In the genomic region with DNA sequence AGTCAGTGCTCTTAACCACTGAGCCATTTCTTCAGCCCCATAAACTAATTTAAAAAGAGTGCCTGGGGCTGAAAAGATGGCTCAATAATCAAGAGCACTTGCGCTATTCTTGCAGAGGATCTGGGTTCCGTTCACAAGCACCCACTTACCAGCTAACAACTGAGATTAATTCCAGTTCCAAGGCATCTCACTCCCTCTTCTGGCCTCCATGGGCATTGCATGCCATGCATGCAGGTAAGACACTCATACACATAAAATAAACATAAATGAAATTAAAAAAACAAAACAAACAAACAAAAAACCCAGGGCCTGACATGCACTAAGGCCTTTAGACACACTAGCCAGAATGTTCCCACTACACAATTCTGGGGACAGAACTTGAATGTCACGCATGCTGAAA, we compare ENCODE assay signal across 16 mouse cellular contexts. TPM values are rescaled to one million over a fixed set of nuclear protein-coding genes. Genes with fewer than 3 reads are reported as not detected.
DNase-seq lines count a peak whose midpoint lies in the region; ATAC-seq and TF ChIP-seq lines count a peak whose summit lies in the region.
"Had no signal": no experiment of that assay in that cellular context is flagged by ENCODE, and none has a peak within 500 bp of the region (broad histone marks: within the 10 kb centered on the region; RNA-seq: fewer than 3 reads in every experiment).

No protein-coding gene starts in this region.

- H3K4me1 ChIP-seq in kidney, postnatal 0 days (replicated peaks; ENCODE audit: insufficient read depth, low read length), result peaks cover 14% of the 10 kb centered on the region
- peaks cover 32% of the 10 kb centered on the region for H3K4me1 ChIP-seq in kidney, embryonic 15.5 days

- H3K27me3 ChIP-seq in kidney, postnatal 0 days (ENCODE audit: insufficient read depth, low read length), result no peaks in the 10 kb centered on the region
- H3K27me3 ChIP-seq in kidney, embryonic 15.5 days, result no peaks in the 10 kb centered on the region
- H3K27me3 ChIP-seq: lung, embryonic 15.5 days; neural tube, embryonic 15.5 days; Patski had no signal

- no peaks in the 10 kb centered on the region for H3K36me3 ChIP-seq in kidney, postnatal 0 days (ENCODE audit: insufficient read depth, low read length)
- H3K36me3 ChIP-seq in kidney, embryonic 15.5 days, result no peaks in the 10 kb centered on the region
- H3K36me3 ChIP-seq: embryonic facial prominence, embryonic 10.5 days; lung, embryonic 15.5 days; neural tube, embryonic 15.5 days had no signal

- no peak overlapping the region for H3K9ac ChIP-seq in kidney, postnatal 0 days (ENCODE audit: low read depth, low read length)
- no peak overlapping the region for H3K9ac ChIP-seq in kidney, embryonic 15.5 days
- H3K9ac ChIP-seq: lung, embryonic 15.5 days; neural tube, embryonic 15.5 days had no signal

- H3K4me2 ChIP-seq in kidney, postnatal 0 days (ENCODE audit: low read length), result no peak overlapping the region
- H3K4me2 ChIP-seq in kidney, embryonic 15.5 days, result no peak overlapping the region
- H3K4me2 ChIP-seq: lung, embryonic 15.5 days; neural tube, embryonic 15.5 days had no signal

- TF ChIP-seq CTCF in kidney, postnatal 0 days (IDR thresholded peaks at IDR 0.05; ENCODE audit: low read depth), result peak; percentile 43

- 95% methylated on average over 3 of the region's 3 CpGs for WGBS in kidney, postnatal 0 days
- 81% methylated on average over 3 of the region's 3 CpGs for WGBS in kidney, embryonic 15.5 days

- no peak for ATAC-seq in kidney, postnatal 0 days (replicated peaks; ENCODE audit: low FRiP score, low read depth)
- ATAC-seq in kidney, embryonic 15.5 days (replicated peaks; ENCODE audit: low FRiP score), result no peak
- ATAC-seq: midbrain, embryonic 16.5 days; Patski had no signal

- H3K9me3 ChIP-seq in kidney, postnatal 0 days (replicated peaks; ENCODE audit: low read length), result no peaks in the 10 kb centered on the region
- no peaks in the 10 kb centered on the region for H3K9me3 ChIP-seq in kidney, embryonic 15.5 days (replicated peaks)
- H3K9me3 ChIP-seq: embryonic facial prominence, embryonic 10.5 days; lung, embryonic 15.5 days; neural tube, embryonic 15.5 days had no signal

- intact Hi-C loops in gastrocnemius, postnatal 36 days (cut with DNase I), result no loop called here

- no peak overlapping the region for H3K27ac ChIP-seq in kidney, postnatal 0 days
- no peak overlapping the region for H3K27ac ChIP-seq in kidney, embryonic 15.5 days
- H3K27ac ChIP-seq: embryonic facial prominence, embryonic 10.5 days; lung, embryonic 15.5 days; neural tube, embryonic 15.5 days had no signal

- H3K4me3 ChIP-seq in kidney, postnatal 0 days (replicated peaks; ENCODE audit: low read depth, low read length), result no peak overlapping the region
- no peak overlapping the region for H3K4me3 ChIP-seq in kidney, embryonic 15.5 days (replicated peaks)
- H3K4me3 ChIP-seq: embryonic facial prominence, embryonic 10.5 days; lung, embryonic 15.5 days; neural tube, embryonic 15.5 days had no signal

- no peak for DNase-seq in kidney, postnatal 0 days (ENCODE audit: low spot score)
- peak; percentile 30 for DNase-seq in thymus, postnatal 0 days (ENCODE audit: low spot score)
- DNase-seq in thymus, adult 18-20 months, result no peak
- peak; percentile 69 for DNase-seq in ZHBTc4 (ENCODE audit: low read depth, low spot score)
- peak; percentile 56 for DNase-seq in thymus, postnatal 4 days
- DNase-seq in gastrocnemius, postnatal 36 days, result no peak
- no peak for DNase-seq in urinary bladder, postnatal 25 days (ENCODE audit: low spot score)
- DNase-seq: adrenal gland, postnatal 25 days; cerebellum, adult 18-20 months; gastrocnemius, postnatal 25 days had no signal

RNA-seq across cellular contexts. Expression of gene Nol4l, which starts 34.6 kb away (rescaled TPM):
- 9.0 and 9.6 TPM in 2 replicates for polyA plus RNA-seq in kidney, postnatal 0 days (2015; fragmentation: Nextera tagmentation; extraction: Ambion mirVana)
- polyA plus RNA-seq in kidney, embryonic 15.5 days (2015; fragmentation: Nextera tagmentation; extraction: Ambion mirVana), result 13.7 and 14.2 TPM in 2 replicates
- polyA plus RNA-seq in thymus, postnatal 0 days (2015; fragmentation: Nextera tagmentation; extraction: Ambion mirVana), result 1.9 and 2.0 TPM in 2 replicates
- 1 to 10 TPM in 1 of 2 experiments, under 1 TPM in 1; 0.94 to 1.0 TPM for total RNA-seq in gastrocnemius, postnatal 36 days (2021)

Comparison
In these comparisons a context has a peak if more than half of its experiments do, and no peak if none do; other contexts are left out.
1. DNase-seq: peak in thymus, postnatal 0 days (single experiment), ZHBTc4 (single experiment) and thymus, postnatal 4 days (single experiment); none in kidney, postnatal 0 days (single experiment), thymus, adult 18-20 months (0 of 2), gastrocnemius, postnatal 36 days (0 of 2) and urinary bladder, postnatal 25 days (single experiment).